Mouse (Mus musculus): ENCODE data around the gene Dpp7. TPM values are rescaled to one million over a fixed set of nuclear protein-coding genes. Genes with fewer than 3 reads are reported as not detected.

Dpp7 gene
- total RNA-seq, 2 experiments from 2014 or later = 23.0 to 27.3 TPM

DNA sequence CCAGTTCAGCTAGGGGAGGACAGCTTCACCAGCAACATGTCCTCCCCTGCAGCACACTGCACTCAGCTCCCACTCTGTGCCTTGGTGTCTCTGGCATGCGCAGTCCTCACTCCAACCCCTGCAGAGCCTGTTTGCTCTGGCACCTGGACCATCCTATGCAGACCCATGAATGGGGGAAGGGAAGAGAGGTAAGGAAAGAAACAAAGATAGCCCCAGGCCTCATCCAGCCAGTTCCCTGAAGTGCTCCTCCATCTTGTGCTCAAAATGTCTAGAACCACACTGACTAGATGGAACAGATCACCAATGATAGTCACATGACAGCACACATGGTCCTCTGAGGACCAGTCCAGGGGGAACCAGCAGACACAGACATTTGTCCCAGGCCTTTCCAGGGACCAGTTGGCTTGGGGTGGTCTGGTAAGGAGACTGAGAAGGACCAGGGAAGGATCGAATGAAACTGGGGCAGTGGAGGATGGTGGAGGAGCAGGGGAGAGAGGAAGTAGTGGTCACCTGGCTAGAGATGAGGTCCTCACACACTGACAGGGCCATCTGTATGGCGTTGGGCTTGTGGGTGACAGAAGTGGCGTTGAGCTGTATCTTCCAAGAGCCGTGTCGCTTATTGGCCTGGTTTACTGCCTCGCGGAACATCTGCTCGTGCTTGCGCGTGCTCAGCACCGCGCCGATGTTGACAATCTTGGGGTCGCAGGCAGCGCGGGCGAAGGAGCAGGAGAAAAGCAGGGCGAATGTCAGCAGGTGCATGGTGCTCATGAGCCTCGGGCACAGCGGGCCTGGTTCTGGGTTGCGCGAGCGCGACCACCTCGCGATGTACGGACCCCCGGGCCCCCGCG is 37.8 kb downstream of the Dpp7 start:
- no peak for DNase-seq
- intact Hi-C loops (cut with DNase I) = no loop called here

DNA sequence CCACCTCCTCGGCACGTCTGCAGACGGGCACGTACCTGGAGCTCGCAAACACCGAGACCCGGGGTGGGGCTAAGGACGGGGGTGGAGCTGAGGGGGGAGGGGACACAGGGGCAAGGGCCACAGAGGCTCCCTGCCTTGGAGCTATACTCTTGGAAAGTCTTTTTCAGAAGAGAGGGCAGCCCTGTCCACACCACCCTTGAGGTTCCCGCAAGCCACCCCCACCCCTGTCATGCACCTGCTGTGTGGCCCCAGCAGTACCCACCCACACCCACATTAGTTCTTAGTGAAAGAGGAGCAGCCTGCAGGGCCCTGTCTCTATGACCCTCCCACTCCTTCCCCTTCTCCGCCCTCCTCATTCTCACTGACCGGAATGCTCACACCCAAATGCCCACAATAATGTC is 44.7 kb downstream of the Dpp7 start:
- no peak for DNase-seq

GRCm38 (mm10) chr2:25310969-25311368 is 45.2 kb downstream of the Dpp7 start:
- intact Hi-C loops (cut with DNase I) = no loop called here
- DNase-seq = no peak

More for the DNA sequence above, 44.7 kb downstream of the Dpp7 start:
- intact Hi-C loops (cut with DNase I) = no loop called here

- DNase-seq = no peak
- intact Hi-C loops (cut with DNase I) = no loop called here
Observed at GRCm38 (mm10) chr2:25310180-25310579, 46.0 kb downstream of the Dpp7 start.

DNA sequence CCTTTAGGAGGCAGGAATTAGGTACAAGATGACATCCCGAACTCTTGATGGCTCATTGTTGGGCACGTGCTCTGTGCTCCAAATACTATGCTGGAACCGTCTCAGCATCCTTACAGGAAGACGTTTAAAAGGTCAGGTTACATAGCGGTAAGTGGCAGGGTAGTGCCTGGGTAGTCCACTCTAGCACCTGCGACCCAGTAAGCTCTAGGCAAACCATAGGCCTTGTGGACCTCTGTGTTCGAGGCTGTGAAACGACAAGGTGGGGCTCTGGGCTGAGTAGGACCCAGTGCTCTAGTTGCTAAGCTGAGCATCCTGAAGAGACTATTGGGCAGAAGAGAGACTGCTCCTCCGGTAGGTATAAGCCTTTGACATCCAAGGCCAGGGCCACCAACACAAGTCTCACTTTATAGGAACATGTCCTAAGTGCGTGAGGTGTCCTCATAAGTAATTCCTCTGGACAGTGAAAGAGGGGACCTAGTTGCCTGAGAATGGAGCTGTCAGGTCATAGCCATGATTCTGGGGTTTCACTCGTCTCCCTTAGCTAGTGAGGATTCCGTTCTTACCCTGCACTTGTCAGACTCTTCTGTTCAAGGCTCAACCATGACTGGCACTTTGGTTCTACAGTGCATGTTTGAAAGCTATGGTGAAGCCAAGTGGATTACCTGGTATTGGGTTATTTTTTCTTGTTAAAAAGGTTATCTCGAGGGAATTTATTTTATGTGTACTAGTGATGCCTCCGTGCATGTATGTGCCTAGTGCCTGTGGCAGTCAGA is 50.4 kb downstream of the Dpp7 start:
- no peak for DNase-seq
- intact Hi-C loops (cut with DNase I) = no loop called here

- DNase-seq = peak; percentile 55
- intact Hi-C loops (cut with DNase I) = no loop called here
Observed at GRCm38 (mm10) chr2:25304657-25305541, 51.3 kb downstream of the Dpp7 start.

- peak; percentile 58 for DNase-seq
- intact Hi-C loops (cut with DNase I) = no loop called here
Observed at GRCm38 (mm10) chr2:25303931-25304656, 52.1 kb downstream of the Dpp7 start.

DNA sequence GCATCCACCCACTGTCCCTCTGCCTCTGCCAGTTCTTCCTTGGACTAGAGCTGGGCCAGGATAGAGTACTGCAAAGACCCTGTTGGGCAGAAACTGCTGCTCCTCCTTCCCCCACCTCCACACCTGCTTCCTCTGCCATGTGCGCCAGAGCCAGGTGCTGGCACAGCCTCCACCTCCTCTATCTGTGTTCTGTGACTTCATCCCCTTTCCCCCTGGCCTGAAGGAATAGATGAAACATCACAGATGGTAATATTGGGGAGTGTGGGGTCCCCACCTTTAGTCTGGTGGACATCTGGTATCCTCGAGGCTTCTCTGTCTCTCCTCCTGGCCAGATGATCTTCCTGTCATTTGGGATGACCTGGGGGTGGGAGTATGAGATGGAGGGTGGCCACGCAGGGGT is 52.7 kb downstream of the Dpp7 start:
- DNase-seq = no peak
- intact Hi-C loops (cut with DNase I) = no loop called here

Other genes starting within 250 kb of the Dpp7 start
- 10 to 100 TPM; 32.5 to 35.0 TPM for gene Nrarp, start 175.6 kb downstream of the Dpp7 start, total RNA-seq (2021)
- gene Tor4a, start 159.5 kb downstream of the Dpp7 start, total RNA-seq (2021) = 1 to 10 TPM; 1.4 to 1.8 TPM
- gene Nelfb, start 144.9 kb downstream of the Dpp7 start, total RNA-seq (2021) = 10 to 100 TPM; 62.6 to 65.1 TPM
- not detected for gene Stpg3, start 141.7 kb downstream of the Dpp7 start, total RNA-seq (2021)
- not detected for gene Fam166a, start 137.6 kb downstream of the Dpp7 start, total RNA-seq (2021)
- 100 to 1,000 TPM; 324 to 351 TPM for gene Tubb4b, start 131.7 kb downstream of the Dpp7 start, total RNA-seq (2021)
- gene Slc34a3, start 122.0 kb downstream of the Dpp7 start, total RNA-seq (2021) = not detected
- not detected for gene Rnf224, start 119.6 kb downstream of the Dpp7 start, total RNA-seq (2021)
- 100 to 1,000 TPM; 169 to 189 TPM for gene Rnf208, start 114.1 kb downstream of the Dpp7 start, total RNA-seq (2021)
- not detected for gene Cysrt1, start 113.9 kb downstream of the Dpp7 start, total RNA-seq (2021)
- 1 to 10 TPM; 2.4 to 7.7 TPM for gene AL732309.1, start 109.5 kb downstream of the Dpp7 start, total RNA-seq (2021)
- 10 to 100 TPM; 26.4 to 26.8 TPM for gene Tmem203, start 100.9 kb downstream of the Dpp7 start, total RNA-seq (2021)
- gene Tprn, start 93.7 kb downstream of the Dpp7 start, total RNA-seq (2021) = 10 to 100 TPM; 15.4 to 16.2 TPM
- 10 to 100 TPM; 72.3 to 75.7 TPM for gene Ssna1, start 83.9 kb downstream of the Dpp7 start, total RNA-seq (2021)
- gene Anapc2, start 83.9 kb downstream of the Dpp7 start, total RNA-seq (2021) = 100 to 1,000 TPM; 108 to 121 TPM
- gene Tmem210, start 68.2 kb downstream of the Dpp7 start, total RNA-seq (2021) = not detected
- gene Lrrc26, start 66.4 kb downstream of the Dpp7 start, total RNA-seq (2021) = not detected
- gene Grin1, start 37.2 kb downstream of the Dpp7 start, total RNA-seq (2021) = 100 to 1,000 TPM; 163 to 186 TPM
- gene Man1b1, start 24.0 kb downstream of the Dpp7 start, total RNA-seq (2021) = 10 to 100 TPM; 51.0 to 61.3 TPM
- gene Uap1l1, start 9.3 kb upstream of the Dpp7 start, total RNA-seq (2021) = 1 to 10 TPM; 6.5 to 7.3 TPM
- 10 to 100 TPM; 11.7 to 11.8 TPM for gene Sapcd2, start 16.0 kb upstream of the Dpp7 start, total RNA-seq (2021)
- gene Entpd2, start 39.5 kb upstream of the Dpp7 start, total RNA-seq (2021) = 1 to 10 TPM; 6.8 to 7.2 TPM
- 100 to 1,000 TPM; 478 to 490 TPM for gene Npdc1, start 43.0 kb upstream of the Dpp7 start, total RNA-seq (2021)
- under 1 TPM in 1 of 2 experiments, not detected in 1; 0.16 TPM for gene Fut7, start 66.9 kb upstream of the Dpp7 start, total RNA-seq (2021)
- 10 to 100 TPM; 78.4 to 99.2 TPM for gene Abca2, start 72.3 kb upstream of the Dpp7 start, total RNA-seq (2021)
- under 1 TPM in 1 of 2 experiments, not detected in 1; 0.52 TPM for gene Clic3, start 100.5 kb upstream of the Dpp7 start, total RNA-seq (2021)
- 10 to 100 TPM; 83.1 to 92.4 TPM for gene Paxx, start 104.7 kb upstream of the Dpp7 start, total RNA-seq (2021)
- gene Ptgds, start 113.7 kb upstream of the Dpp7 start, total RNA-seq (2021) = 100 to 1,000 TPM; 665 to 881 TPM
- gene Lcn12, start 137.6 kb upstream of the Dpp7 start, total RNA-seq (2021) = not detected
- 100 to 1,000 TPM; 117 TPM for gene Fbxw5, start 144.4 kb upstream of the Dpp7 start, total RNA-seq (2021)
- 1 to 10 TPM in 1 of 2 experiments, under 1 TPM in 1; 0.98 to 1.3 TPM for gene C8g, start 145.4 kb upstream of the Dpp7 start, total RNA-seq (2021)
- gene Traf2, start 190.6 kb upstream of the Dpp7 start, total RNA-seq (2021) = 1 to 10 TPM; 7.5 to 8.6 TPM
- gene Edf1, start 201.5 kb upstream of the Dpp7 start, total RNA-seq (2021) = 100 to 1,000 TPM; 154 to 155 TPM
- gene Mamdc4, start 218.5 kb upstream of the Dpp7 start, total RNA-seq (2021) = 1 to 10 TPM; 1.8 to 2.9 TPM
- gene Phpt1, start 218.9 kb upstream of the Dpp7 start, total RNA-seq (2021) = 10 to 100 TPM; 77.1 to 79.5 TPM
- 10 to 100 TPM; 49.0 to 59.4 TPM for gene Ajm1, start 225.4 kb upstream of the Dpp7 start, total RNA-seq (2021)

Measured in left cerebral cortex, postnatal 4 days (tissue).